Mouse (Mus musculus) brain, adult 2 months (tissue): Measurements from ENCODE around the gene Npcd.

ENCODE experiments used
- DNase-seq: peaks from one replicate; pipeline ENCODE4 v3.0.0; 2011; ENCODE audit warnings: low read depth, low spot score

Gene Npcd

DNA sequence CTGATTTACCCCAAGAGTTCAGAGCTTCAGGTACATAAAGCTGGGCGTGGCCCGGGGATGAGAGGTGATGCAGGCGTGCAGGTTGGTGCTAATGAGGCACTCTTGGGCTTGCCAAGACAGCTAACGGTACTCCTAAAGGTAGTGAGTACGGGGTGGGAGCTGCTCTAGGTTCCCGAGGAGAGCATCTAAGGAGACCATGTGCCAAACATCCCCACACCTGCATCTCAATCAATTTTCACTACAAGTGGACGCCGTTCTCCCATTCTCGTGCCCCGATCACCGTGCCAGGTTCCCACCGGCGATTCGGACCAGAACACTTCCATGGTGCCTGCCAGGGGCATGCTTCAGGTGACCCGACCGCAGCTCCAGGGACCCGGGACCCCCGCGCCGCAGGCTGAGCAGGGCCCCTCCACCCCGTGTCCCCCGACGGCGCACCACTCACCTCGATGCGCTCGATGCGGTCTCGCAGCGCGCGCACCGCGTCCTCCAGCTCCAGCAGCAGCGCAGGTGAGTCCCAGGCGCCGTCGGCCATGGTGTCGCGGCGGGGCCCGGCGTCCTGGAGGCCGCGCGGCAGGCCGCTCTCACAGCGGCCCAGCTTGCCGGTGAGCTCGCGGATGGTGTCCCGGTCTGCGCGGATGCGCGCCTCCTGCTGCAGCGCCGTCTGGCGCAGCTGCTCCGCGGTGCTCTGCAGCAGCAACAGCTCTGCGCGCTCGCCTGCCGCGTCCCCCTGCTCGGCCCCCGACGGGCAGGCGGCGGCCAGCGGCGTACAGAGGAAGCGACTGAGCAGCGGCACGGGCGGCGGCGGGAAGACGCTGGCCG, 30.3 kb downstream of the Npcd start:
- DNase-seq: peak; percentile 78

DNA sequence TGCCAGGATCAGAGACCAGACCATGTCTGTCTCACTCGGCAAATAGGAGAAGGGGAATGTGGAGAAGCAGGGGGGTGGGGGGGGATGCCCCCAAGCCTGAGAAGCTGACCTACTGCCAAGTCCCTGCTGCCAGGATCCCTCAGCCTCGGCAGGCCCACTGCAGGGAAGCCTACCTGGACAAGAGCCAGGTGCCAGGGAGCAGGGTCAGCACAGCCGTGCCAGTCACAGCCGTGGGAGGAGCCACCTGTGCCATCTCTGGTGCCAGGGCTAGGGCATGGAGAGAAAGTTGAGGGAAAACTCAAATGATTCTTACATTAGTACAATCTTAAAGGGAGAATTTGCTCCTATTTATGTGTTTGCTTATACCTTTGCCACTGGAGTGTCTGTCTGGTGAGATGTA, 31.7 kb downstream of the Npcd start:
- DNase-seq: peak; percentile 73

DNA sequence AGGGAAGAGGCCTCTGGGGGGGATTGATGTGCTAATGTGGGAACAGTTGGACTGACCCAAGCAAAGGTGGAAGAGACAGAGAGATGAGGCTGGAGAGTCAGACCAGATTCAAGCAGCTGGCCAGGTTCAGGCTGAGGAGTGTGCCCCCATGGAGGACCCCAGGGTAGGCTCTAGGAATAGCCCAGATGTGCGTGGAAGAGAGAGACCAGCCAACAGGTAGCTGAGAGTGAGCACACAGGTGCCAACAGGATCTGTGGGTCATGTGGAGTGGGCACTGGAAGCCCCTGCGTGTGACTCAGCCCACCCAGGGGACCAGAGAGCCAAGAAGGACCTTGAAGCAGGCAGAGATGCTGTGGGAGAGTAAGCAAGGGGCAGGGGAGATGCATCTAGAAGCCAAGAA, 32.4 kb downstream of the Npcd start:
- no peak for DNase-seq

DNA sequence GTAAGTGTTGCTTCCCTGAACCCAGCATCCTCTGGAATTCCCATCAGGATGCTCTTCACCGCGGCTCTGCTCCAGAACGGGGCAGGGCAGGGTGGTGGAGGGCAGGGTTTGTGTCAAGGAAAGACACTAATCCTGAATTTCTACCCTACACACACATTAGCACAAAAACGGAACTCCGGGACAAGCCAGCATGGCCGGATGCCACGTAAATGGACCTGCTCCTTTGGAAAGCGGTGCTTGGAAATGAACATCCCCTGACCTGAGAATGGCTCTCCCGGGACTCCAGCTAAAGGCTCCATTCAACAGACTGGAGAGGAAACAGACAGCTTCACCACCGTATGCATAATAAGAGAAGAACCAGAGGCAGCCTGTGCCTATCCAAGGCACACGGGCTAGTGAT, 33.3 kb downstream of the Npcd start:
- DNase-seq: peak; percentile 53

DNA sequence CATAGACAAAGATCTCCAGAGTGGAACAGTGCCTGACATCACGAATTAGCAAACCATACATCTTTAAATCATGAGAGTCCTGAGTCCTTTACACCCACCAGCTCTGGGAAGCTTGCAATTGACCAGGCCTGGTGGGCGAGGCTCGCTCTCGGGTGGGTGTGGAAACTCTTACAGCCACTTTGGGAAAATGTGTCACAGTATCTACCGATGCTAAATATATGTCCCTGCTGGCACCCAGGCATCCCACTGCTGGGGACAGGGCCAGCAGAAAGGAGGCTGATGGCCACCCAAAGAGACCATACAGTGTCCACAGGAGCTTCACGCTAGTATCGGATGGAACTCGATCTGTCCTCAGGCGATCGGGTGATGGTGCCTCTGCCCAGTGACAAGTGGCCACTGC, 35.4 kb downstream of the Npcd start:
- peak; percentile 79 for DNase-seq

DNA sequence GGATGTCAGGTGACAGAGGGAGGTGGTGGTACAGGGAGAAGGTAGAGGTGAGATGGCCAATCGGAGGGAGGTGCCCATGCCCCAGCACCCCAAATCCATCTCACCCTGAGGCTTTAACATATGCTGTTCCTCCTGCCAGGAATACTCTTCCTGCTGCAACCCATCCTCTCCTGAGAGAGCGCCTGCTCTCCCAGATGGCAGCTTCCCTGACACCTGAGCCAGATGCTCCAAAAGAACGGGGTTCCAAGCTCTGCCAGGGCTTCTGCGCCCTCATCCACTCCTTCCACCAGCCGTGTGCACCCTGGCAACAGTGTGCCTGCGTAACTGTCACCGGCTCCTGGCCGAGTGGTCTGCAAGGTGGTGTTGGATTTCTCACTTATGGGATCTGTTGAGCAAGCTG, 36.4 kb downstream of the Npcd start:
- DNase-seq: peak; percentile 79

DNA sequence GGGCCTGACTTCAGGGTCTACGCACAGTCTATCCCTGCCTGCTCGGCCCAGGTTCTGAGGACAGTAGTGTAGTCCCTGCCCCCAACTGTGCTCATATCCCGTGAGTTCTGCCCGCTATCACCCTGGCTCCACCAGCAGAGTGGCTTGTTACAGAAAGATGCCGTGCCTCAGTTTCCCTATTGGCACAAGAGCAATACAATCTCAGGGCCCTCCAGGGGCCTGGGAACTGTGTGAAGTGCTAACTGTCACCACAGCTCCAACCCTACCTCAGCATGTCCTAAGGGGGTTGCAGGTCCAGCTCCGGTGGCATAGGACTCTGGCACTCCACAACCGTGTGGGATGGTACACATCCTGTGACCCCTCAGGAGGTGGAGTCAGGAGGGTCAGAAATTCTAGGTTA, 36.9 kb downstream of the Npcd start:
- DNase-seq: no peak

DNA sequence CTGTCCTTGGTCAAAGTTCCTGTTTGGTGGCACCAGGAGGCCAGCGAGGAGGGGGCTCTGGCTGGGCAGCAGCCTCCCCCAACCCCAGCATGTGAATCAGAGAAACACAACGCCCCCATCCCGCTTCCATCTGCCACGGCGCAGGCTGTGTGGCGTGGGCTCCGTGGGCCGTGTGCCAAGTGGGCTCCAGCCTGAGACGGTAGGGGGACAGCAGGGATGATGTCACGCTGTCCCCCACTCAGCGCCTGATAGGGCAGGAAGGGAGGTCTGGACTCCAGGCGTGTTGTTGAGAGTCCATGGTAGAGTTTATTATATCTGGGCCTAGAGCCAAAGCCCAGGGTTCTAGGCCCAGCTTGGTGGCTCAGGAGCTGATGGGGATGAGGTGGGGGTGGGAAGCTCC, 37.8 kb downstream of the Npcd start:
- DNase-seq: peak; percentile 83

DNA sequence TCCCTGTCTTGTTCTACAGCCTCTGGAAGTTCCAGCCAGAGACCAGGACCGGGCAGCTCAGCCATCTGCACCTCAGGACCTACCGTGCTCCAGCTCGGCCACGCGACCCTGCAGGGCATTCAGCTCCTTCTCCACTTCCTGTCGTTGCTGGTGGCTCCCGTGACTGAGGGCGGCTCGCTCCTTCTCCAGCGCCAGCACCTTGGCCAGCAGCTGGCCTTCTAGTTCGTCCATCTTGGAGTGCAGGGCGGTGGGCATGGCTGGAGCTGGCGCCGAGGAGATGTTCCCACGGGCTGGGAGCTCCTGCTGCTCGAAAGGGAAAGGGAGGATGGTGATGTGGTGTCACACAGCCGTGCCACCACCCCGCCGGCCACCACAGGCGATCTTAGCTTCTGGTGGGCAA, 39.9 kb downstream of the Npcd start:
- DNase-seq: no peak

DNA sequence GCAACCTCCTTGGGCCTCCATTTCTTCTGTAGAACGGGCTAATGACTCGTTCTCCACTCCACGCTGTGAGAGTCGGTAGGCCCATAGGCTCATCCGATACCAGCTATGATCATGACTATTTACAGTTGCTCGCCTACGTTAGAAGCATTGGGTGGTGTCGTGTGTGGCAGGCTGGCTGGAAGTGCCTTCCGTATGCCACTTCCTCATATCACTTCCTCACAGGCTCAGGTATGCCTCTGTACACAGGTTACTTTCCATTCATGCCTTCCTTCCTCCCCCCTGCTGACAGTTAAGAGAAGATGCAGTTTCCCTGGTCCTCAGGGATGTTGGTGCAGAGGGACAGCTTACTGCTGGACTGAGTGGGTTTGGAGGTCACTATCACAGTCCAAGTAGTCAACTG, 41.0 kb downstream of the Npcd start:
- no peak for DNase-seq

DNA sequence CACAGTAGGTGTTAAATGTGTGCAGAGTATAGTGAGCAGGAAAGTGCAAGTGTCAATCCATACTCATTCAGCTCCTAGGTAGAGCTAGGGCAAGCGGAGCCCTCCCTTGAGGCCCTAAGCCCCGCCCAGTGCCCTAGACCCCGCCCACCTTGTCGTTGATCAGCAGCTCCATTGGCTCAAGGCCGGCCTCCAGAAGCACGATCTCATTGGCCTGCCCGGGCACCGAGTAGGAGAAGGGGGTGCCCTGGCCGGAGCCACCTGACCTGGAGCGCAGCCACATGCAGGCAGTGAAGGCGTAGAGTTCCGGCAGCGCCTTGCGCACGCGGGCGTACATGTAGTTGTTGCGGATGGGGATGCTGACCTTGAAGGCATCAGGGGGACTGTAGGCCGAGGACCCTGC, 41.6 kb downstream of the Npcd start:
- peak; percentile 51 for DNase-seq

DNA sequence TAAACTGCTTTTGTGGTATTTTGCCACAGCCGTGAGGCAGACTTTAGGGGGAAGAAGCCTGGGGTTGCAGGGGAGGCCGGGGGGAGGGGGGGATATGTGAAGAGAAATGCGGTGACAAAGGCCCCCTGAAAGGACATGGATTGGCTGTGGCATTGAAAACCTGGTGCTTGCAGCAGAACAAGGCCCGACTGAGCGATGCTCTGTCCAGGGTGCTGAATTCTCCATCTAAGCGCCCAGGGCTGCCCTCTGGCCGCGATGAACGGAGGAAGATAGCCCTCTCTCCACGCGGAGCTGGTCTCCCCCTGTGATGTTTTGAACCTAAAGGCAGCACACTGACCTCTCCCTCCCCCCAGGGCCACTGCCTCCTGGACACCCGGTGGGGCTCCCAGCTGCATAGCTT, 42.5 kb downstream of the Npcd start:
- DNase-seq: no peak

DNA sequence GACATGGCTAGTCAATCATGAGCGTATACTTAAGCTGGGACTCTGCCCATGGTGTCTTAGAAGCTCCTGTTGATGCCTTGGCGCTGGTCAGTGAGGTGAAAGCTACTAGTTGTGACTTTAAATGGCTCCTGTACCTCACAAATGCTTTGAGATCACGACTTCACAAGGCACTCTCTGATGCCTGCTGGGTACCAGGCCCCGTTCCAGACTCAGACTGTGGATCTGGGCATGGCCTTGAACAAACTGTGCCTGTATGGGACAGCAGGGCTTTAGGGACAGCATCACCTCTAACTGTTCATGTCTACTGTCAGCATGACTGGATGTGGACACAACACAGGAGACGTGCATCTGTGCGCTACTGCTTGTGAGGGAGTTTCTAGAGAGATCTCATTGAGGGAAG, 43.1 kb downstream of the Npcd start:
- peak; percentile 61 for DNase-seq

DNA sequence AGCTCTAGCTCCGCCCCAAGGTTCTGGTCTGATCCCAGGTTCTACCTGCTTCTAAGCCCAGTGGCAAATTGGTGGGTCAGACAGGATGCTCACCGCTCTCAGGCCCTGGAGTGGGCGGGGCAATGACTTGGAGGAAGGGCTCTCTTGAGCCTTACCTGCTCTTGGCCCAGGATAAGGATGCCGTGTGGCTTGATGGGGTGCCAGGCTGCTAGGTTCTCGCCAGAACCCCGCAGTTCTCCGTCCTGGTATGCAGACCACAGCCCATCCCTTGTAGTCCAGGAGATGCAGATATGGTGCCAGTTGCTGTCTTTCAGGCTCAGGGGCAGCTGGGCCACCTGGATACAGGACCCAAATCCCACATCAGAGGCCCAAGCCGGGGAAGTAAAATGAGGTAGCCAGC, 43.9 kb downstream of the Npcd start:
- no peak for DNase-seq

DNA sequence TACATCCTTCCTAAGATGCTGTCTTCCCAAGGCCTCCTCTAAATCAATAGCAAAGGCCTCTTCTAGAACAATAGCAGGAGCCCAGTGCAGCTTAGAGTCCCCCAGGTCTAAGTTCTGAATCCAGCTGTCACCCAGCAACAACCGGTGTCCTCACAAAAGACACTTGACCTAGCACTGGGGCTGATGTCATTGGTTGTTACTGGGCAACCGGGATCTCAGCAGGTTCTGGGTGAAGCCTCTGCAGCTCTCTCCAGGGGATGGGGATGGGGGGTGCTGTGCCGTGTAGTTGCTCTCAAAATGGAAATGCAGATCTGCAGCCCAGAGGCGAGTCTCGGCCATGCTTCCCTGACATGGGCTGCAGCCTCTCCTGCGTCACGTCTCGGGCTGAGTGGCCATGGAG, 46.2 kb downstream of the Npcd start:
- DNase-seq: peak; percentile 49

DNA sequence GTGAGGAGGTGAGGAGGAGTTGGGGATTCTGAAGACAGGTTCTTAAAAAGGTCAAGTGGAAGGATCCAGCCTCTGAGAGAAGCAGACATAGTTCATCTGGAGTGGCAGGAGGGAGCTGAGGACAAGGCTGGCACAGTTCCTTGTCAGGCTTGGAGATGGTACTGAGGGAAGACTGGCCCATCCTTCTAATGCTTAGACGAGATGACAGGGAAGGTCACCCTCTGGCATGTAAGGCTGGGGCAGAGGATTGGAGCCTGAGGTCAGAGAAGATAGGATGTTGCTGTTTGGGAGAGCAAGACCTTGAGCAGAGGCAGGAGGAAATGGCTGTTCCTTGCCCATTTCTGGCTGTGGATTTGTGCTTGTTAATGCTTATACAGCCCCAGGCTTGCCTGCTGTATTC, 49.0 kb downstream of the Npcd start:
- DNase-seq: no peak

DNA sequence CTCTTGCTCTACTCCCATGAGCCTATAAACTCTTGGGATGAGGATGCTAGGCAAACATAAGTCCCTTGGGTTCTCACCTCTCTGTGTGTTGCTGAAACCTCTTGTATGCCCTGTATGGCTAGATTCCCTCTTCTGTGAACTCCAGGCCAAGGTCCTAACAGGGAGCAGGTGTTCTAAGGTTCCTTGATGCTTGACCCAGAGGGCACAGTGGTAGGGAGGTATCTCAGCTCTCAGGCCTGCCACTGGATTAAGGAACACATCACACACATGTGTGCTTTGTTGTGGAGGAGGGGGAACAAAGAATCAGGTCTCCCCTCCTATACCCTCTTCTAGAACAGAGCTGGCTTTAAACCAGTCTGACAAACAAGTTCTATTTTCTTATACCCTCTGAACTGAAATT, 56.3 kb downstream of the Npcd start, which contains the start of gene Dnal4:
Gene Dnal4 (minus strand): TSS at position 101 of the 400 bp plus-strand sequence.
- no peak for DNase-seq

DNA sequence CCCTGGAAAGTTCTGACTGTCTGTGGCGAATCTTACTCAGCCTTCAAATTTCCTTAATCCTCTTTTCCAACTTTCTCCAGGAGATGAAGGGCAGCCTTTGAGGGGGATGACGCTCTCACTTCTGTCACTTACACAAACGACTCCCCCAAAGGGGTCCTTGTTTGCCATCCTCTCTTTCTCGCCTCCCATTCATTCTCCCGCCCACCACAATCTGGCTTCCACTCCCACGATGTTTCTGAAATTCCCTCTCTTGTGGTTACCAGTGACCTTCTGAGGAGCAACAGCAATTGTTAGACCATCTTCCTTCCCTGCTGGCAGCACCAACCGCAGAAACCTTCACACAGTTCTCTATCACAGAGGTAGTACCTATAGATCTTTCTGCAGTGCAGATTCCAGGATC, 58.4 kb downstream of the Npcd start:
- peak; percentile 71 for DNase-seq

DNA sequence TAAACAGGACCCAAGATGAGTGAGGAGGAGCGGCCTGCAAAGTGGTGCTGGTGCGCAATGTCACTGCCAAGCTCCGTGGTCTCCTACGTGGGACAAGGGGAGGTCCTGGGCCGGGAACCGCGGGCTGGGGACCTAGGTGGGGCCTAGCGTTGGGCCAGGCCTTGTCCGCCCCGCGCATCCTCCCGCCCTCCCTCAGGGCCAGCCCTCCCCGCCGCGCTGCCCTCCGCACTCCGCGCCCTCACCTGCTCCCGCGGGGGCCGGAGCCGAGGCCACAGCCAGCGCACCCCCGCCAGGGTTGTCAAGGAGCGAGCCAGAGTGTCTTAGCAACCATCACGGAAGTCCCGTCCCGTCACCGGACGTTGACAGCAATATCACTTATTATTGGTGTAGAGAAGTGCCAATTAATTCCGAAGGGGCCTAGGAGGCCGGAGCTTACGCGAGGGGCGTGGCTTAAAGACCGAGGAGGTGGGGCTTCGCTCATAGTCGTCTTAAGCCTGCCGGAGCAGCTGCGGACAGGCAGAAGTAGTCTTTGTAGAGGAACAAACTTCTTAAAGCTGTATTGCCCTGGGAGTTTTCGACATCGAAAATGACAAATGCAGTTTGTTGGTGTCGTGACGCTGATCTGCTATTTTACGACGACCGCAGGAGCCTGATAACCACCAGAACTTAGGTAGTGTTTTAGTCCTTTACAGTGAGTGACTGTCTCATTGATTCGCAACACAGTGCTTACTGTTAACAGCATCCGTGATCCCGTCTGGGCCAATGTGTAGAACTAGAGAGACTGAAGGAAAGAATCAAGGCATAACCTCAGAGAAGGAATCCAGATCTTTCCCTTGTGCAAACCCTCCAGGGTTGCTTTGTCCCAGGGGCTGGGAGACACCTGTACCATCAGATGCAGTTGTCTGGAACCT, 59.7 kb downstream of the Npcd start:
- peak; percentile 99 for DNase-seq

DNA sequence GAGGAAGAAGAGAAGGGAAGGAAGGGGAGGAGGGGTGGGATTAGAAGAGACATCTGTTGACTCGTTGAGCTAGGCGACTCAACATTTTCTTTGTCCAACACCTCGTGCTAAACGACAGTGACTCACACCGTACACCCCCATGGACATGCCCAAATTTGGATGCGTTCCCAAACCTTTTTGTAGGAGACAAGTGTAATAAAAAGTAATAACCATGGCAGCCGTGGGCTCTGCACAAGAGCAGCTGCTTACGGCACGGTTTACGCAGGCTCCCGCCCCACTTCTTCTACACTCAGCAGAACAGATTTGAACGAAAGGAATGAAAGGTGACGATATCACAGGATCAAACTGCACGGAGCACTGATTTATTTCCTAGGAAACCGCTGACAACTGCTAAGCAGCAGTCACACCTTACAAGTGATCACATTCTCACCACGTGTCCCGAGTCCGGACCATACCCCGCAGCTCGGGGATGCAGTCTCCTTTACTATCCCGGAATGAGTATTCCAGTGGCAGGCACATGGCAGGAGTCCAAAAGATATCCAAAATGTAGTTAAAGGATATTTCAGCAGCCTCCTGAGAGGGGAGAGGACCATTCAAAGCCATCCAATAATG, 63.3 kb downstream of the Npcd start:
- DNase-seq: peak; percentile 92

DNA sequence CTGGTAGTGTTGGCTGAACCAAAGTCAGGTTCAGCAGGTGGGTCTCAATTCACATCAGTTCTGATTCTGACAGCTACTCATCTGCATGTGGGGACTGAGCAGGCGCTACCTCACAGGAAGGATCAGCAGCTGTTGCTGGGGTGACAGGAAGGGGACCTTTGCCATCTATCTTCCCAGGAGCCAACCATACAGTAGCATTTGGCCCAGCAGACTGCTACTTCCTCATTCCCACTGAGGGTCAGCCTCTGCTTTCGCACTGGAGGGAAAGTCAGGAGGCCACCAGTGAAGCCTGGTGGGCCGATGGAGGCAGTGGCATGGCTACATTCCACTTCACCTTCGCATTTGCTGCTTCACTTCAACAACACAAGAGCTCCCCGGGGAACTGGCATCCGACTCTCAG, 65.7 kb downstream of the Npcd start:
- no peak for DNase-seq

DNA sequence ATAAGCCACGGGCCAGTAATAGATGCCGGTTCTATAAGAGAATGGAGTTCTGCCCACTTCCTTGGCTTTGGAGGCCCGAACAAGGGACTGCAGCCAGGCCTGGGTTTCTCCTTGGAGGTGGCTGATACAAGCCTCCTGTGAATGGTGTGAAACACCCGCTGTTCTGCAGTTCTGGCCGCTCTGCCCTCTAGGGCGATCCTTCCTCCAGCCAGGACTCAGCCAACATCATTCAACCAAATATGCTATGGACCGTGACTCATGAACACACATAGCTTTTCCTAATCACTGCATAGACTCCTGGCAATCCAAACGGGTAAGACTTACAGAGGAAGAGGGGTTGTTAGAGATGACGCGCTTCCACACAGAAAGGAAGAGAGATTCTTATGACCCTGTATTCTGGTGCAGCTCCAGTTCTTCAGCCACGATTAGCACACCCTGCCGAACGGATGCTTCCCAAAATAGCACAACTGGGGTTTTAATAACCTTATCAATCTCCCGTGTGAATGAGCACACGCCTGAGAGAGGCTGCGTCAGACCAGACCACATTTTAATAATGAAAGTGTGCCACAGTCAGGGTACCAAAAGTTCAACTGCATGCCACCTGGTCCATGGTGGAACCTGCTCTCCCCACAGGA, 66.6 kb downstream of the Npcd start:
- DNase-seq: peak; percentile 63
